Mouse (Mus musculus): ENCODE data around the gene Rtbdn. TPM values are rescaled to one million over a fixed set of nuclear protein-coding genes. Genes with fewer than 3 reads are reported as not detected.
A peak's percentile ranks its signal among the peaks of the same experiment; 100 is the strongest.
"Not testable (repeated sequence)": the region's sequence is repeated elsewhere in the genome, so short reads cannot be mapped to it uniquely, and the experiment has no call there.

Gene Rtbdn
- total RNA-seq (2021), result 1 to 10 TPM in 1 of 2 experiments, under 1 TPM in 1; 0.87 to 1.1 TPM
- long read RNA-seq, partial matches to known transcripts, result 0 of 1 reads
- long read RNA-seq, other reads (novel, unspliced or antisense), result 1 of 1 reads

DNA sequence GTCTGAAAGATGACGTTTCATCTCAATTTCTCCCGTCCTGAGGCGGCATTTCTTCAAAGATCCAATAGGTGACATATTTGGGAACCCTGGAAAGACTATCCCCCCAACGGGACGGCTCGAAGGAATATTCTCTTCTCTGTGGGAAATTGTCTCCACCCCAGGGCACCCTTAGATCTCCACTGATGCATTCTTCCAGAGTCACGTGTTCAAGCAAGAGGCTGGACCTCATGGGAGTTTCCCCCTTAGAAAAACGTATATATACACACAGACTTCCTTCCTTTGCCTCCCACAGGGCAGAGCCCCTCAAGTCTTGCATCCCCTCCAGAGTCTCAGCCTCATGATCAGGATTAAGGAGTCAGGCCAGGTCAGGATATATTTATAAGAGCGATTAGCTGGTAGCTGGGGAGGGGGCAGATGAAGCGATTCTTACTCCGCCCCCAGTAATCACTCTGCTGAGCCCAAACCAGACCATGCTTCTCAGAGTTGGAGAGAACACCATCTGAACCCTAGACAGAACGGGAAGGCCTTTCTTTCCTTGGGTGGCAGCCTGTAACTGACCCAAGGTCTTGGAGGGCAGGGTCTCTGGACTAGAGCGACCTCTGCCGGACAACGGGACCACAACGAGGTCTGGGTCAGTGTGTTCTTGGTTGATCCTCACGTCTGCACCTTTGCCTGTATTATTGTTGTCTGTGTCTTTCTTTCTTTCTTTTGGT lies at the start of gene Rtbdn:
TSS of gene Rtbdn (plus strand) at position 464 of the 713 bp plus-strand sequence.
- no peak for DNase-seq (ENCODE audit: low spot score in 2 of 2)

DNA sequence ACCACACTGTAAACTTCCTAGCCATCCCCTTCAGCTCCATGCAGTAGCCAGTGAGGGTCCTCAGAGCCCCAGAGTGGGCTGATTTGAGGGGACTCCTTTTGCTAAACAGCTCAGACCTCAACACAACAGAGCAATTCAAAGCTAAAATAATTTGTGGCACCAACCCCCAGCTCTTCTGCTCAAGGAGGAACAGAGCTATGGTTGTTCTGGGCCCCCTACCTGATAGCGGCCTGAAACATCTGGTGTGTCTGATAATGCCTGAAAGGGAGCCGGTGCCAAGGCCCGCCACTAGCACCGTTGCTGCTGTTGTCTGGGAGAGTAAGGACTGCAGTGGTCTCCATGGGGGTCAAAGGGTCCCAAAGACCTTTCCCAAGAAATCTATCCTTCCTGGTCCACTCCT lies 45.7 kb upstream of the Rtbdn start:
- DNase-seq (ENCODE audit: low spot score in 2 of 2), result no peak

DNA sequence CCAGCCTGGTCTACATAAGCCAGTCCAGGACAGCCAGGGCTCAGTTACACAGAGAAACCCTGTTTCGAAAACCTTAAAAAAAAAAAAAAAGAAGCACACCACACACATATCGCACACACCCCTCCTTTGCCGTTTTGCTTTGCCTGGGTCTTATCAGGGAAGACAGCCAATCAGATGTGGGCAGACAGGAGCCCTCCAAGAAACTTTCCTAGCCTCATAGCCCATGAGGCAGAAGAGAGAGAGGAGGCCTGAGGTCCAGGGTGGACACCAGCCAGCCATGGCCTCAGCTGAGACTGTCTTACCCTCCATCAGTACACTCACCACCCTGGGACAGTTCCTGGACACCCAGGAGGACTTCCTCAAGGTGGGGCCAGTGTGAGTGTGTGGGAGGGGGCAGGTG lies 45.0 kb upstream of the Rtbdn start, which contains the start of gene Klf1:
TSS of gene Klf1 (plus strand) at position 177 of the 400 bp plus-strand sequence.
- no peak for DNase-seq (ENCODE audit: low spot score in 2 of 2)

DNA sequence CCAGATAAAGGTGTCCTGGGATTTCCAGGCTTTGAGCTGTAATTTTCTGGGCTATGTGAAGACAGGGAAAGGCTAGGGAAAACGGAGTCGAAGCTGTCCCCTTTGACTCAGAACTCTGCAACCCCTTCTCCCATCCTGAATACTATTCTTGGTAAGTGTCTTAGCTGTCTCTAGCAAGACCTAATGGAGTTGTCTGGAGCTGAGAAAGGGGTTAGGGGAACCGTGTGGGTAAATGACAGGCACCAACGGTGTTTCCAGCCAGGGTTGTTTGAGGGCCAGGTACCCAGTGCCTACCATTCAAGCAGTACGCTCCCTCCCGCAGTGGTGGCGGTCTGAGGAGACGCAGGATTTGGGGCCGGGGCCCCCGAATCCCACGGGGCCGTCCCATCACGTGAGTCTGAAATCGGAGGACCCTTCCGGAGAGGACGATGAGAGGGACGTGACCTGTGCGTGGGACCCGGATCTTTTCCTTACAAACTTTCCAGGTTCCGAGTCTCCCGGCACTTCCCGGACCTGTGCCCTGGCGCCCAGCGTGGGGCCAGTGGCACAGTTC lies 44.3 kb upstream of the Rtbdn start:
- DNase-seq (ENCODE audit: low spot score in 2 of 2), result no peak

DNA sequence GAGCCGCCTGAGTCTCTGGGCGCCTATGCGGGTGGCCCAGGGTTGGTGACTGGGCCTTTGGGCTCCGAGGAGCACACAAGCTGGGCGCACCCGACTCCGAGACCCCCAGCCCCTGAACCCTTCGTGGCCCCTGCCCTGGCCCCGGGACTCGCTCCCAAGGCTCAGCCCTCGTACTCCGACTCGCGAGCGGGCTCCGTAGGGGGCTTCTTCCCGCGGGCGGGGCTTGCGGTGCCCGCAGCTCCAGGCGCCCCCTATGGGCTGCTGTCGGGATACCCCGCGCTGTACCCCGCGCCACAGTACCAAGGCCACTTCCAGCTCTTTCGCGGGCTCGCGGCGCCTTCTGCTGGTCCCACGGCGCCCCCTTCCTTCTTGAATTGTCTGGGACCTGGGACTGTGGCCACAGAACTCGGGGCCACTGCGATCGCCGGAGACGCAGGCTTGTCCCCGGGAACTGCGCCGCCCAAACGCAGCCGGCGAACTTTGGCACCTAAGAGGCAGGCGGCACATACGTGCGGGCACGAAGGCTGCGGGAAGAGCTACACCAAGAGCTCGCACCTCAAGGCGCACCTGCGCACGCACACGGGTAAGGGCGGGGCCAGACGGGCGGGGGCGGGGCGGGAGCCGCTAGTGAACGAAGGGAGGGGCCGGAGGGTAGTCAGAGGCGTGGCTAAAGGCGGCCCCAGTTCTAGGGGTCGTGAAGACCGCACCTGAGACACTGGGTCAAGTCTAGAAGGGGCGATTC lies 43.7 kb upstream of the Rtbdn start:
- peak; percentile 85 to 95 for DNase-seq (ENCODE audit: low spot score in 2 of 2)

DNA sequence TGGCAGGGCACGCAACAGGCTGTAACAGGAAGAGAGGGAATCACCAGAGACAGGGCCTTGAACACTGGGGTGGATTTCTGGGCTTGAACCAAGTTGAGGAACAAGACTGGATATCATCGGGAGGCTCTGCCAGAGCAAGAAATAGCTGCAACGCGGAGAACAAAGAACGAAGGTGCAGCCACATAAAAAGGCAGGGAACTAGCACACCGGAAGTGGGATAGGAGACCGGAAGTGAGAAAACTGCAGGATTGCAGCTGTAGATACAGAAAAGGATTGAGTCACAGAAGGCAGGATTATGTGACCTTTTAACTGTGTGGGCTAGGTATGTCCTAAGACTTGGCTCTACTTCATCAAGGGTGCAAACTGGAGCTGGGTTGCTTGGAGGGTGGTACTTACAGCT lies 42.4 kb upstream of the Rtbdn start:
- DNase-seq (ENCODE audit: low spot score in 2 of 2), result no peak

DNA sequence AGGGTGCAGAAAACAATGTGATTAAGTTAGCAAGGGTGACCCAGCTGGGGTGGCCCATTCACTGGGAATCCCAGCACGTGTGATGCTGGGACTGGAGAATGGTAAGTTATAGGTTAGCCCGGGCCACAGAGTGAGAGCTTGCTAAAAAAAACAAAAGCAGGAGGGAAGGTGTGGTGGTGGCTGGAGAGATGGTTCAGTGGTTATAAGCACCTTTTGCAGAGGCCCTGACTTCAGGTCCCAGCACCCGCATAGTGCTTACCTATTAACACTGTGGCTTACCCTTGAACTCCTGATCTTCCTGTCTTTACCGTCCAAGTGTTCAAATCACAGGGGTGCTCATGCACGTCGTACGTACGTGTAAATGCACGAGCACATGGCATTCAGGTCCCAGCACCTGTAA lies 39.8 kb upstream of the Rtbdn start:
- no peak for DNase-seq (ENCODE audit: low spot score in 2 of 2)

DNA sequence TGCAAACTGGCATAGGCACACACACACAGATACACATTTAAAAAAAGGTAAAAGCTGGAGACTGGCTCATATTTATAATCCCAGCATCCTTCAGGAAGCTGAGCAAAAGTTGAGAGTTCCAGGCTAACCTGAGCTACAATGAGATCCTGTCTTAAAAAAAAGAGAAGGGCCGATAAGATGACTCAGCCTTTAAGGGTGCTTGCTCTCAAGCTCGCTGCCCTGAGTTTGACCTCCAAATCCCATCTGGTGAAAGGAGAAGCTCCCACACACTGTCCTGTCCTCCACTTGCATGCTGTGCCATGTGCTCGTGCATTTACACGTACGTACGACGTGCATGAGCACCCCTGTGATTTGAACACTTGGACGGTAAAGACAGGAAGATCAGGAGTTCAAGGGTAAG lies 39.3 kb upstream of the Rtbdn start:
- DNase-seq (ENCODE audit: low spot score in 2 of 2), result no peak

DNA sequence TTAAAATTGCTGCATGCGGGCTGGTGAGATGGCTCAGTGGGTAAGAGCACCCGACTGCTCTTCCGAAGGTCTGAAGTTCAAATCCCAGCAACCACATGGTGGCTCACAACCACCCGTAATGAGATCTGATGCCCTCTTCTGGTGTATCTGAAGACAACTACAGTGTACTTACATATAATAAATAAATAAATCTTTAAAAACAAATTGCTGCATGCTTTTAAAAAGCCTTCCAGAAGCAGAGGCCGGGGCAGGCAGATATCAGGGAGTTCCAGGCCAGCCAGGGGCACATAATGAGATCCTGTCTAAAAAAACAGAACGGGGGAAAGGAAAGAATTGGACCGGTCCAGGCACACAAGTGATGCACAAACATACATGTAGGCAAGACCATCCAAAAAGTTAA lies 38.8 kb upstream of the Rtbdn start:
- DNase-seq (ENCODE audit: low spot score in 2 of 2), result not testable (repeated sequence)

DNA sequence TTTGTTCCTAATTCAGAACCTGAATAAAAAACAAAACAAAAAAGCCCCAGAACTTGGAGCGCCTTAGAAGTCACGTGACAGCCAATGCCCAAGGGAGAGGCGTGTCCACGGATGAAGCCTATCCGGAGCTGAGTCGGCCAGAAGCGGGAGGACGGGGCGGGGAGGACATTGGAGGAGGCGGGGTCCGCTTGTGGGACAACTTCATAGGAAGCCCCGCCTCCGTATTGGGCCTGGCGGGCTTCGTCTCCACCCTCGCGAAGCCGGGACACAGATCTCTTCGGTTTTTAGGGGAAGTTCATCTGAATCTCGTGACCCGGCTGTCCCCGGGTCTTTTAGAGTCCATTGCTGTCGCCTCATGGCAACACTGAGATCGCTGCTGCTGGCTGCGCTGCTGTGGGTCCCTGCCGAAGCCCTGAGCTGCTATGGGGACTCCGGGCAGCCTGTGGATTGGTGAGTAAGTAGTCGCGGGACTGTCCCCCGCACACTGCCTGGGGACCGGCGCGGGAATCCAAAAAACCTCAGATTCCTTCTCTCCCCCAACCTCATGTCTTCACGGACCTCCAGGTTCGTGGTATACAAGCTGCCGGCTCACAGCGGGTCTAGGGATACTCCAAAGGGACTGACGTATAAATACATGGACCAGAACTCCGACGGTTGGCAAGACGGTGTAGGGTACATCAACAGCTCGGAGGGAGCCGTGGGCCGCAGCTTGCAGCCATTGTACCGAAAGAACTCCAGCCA lies 38.2 kb upstream of the Rtbdn start, which contains the start of gene Dnase2a:
TSS of gene Dnase2a (plus strand) at position 140 of the 741 bp plus-strand sequence.
- DNase-seq (ENCODE audit: low spot score in 2 of 2), result peak; percentile 66 to 82

DNA sequence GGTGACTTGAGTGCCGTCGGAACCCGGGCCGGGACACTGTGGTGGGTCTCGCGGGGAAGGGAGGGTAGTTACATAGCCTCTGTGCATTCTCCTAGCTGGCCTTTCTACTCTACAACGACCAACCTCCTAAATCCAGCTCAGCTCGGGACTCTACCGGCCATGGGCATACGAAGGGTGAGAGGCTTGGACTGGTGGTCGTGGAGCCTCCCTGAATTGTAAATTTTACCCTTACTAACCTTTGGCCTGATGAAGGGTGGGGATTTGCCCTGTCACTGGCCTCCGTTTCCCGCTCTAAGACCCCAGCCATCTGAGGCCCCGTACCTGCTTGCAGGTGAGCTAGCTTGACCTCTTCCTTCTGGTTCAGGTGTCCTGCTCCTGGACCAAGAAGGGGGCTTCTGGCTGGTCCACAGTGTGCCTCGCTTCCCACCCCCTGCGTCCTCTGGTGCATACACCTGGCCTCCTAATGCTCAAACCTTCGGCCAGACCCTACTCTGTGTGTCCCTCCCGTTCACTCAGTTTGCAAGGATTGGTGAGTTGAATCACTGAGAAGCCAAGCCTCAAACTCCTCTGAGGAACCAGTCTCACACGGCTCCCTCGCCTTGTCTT lies 37.5 kb upstream of the Rtbdn start:
- no peak for DNase-seq (ENCODE audit: low spot score in 2 of 2)

DNA sequence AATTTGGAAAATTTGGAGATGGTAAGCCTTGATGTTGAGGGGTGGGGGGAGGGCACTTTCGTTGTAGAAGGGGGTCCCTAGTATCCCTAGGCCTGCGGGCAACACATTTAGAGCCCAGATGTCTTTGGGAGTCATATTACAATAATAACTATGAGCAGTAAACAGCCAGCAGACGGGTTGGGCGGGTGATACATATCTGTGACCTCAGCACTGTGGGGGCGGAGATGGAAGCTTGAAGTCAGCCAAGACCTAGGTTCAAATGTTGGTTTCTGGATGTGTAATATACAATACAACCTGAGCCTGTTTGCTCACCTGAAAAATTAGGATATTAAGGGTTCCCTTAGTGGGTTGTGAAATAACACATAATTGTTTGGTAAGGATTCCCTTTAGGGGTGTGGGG lies 36.8 kb upstream of the Rtbdn start:
- no peak for DNase-seq (ENCODE audit: low spot score in 2 of 2)

DNA sequence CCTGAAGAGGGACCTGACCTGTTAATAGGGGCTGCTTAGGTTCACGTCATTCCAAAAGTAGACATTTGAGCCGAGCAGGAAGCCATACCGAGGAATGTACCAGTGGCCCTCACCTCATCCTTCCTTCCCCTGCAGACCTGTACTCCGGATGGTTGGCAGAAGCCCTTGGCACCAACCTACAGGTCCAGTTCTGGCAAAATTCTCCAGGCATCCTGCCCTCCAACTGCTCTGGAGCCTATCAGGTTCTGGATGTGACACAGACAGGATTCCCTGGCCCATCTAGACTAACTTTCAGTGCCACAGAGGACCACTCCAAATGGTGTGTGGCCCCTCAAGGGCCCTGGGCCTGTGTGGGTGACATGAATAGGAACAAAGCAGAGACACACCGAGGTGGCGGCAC lies 36.2 kb upstream of the Rtbdn start:
- DNase-seq (ENCODE audit: low spot score in 2 of 2), result no peak

DNA sequence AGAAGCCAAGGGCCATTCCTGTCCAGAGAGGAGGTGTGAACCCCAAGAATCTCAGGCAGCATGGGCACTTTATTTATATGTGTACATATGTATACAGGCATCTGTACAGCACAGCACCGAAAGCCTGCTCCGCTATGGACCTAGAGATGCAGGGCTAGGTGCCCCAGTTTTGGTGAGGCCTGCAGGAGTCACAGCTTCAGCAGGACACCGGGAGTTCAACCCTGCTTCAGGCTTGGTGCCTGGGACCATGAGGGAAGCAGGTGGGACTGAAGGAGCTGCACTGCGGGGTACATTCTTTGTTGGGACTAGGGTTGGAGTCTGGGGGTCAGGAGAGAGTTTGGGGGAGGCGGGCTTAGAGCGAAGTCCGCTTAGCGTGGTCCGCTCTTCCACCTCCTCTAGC lies 34.9 kb upstream of the Rtbdn start:
- DNase-seq (ENCODE audit: low spot score in 2 of 2), result no peak

DNA sequence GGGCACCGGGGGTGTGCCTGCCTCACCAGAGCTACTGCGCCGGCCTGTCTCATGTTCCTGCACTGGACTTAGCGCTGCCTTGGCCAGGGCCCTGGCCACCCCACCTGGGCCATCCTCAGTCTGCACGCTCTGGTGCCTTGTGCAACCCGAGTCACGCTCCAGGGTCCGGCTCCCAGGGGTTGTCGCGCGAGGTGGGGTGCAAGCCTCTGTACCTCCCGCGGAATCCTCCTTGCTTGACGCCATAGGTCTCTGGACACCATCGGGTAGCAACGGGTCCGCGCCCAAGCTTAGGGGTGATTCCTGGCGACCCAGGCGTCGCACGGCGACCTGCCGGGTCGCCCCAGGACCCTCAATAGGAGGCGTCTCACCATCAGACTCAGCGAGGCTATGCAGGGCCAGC lies 34.4 kb upstream of the Rtbdn start:
- DNase-seq (ENCODE audit: low spot score in 2 of 2), result no peak

DNA sequence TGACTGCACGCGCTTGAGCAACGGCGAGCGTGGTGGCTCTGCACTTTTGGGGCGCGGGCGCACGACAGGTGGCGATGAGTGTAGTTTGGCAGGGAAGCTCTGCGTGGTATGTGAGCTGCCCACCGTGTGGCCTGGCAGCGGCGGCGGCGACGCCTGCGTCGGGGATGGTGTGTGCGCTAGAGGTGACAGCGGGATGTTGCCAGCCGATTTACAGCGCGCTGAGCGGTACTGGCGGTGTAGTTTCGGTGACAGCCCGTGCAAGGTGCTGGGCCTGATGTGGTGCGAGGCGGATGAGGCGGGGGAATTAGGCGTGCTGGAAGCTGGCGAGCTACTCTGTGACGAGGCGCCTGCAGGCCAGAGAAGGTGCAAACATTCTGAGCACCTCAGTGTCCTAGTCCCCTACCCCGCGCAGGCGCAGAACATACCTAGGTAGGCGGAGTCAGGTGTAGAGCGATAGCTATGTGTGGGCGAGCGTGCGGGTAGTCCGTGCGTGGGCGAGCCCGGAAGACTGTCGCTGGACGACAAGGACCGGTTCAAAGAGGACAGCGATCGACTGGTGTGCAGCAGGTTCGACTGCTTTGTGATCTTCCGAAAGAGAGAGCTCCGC lies 33.8 kb upstream of the Rtbdn start:
- DNase-seq (ENCODE audit: low spot score in 2 of 2), result peak in 1 of 2 experiments; percentile 73

DNA sequence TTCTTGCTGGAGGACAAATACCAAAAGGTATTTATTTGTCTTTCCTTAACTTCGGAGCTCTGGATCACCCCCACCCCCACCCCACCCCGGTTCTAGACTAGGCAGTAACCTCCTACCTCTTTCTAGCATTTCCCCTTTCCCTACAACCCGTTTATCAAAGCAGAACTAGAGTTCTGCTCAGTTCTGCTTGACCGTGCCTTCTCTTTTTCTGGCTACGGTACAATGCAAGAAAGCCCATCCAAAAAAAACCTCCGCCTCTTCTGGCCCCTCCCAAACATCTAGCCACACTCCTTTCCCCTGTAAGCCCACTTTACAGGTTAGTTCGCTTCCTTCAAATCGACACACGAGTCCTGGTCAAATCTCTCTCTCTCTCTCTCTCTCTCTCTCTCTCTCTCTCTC lies 33.3 kb upstream of the Rtbdn start:
- DNase-seq (ENCODE audit: low spot score in 2 of 2), result no peak

DNA sequence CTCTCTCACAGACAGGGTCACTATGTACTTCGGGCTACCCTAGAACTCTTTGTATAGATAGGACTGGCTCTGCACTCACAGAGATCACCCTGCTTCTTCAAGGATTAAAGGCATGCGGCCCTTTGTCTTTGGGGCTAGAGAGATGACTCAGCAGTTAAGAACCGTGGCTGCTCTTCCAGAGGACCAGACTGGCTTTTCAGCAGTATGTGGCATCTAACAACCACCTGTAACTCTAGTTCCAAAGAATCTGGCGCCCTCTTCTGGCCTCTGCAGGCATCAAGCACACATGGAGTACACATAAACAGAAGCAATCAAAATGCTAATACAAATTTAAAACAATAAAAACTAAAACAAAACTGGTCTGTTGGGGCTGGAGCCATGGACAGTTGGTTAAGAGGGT lies 32.8 kb upstream of the Rtbdn start:
- no peak for DNase-seq (ENCODE audit: low spot score in 2 of 2)

DNA sequence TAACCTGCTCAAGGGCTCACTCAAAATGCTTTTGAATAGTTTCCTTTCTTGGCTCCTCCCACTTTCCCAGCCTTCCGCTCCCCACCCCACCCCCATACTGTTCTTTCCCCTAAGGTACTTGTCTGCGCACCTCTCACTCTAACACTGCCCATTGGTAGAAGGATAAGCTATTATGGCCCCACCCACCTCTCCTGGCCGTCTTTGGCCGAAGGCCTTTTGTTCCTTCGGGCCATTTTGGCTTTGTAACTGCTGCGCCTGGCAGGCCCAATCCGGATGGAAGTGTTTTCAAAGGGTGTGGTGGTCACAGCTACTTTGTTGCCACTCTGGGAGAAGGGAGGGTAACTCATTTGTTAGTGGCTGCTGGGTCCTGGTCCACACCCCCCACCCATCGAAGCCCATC lies 31.5 kb upstream of the Rtbdn start:
- no peak for DNase-seq (ENCODE audit: low spot score in 2 of 2)

DNA sequence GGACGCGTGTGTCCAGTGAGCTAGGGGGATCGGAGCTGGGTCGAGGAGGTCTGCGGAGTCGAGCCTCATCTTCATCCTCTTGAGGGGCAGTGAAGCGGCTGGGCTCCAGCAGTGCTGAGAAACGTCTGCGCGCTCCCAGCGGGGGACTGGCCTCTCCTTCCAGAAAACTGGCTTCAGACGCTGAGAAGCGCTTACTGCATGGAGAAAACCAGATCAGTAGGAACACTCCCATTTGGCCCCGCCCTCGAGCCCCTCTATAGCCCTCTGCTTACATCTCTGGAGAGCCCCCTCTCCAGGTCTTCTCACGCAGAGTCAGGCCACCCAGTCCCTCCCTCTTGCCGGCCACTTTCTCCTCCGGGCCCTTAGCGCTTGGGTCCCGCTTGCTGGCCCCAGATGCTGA lies 29.0 kb upstream of the Rtbdn start:
- no peak for DNase-seq (ENCODE audit: low spot score in 2 of 2)

DNA sequence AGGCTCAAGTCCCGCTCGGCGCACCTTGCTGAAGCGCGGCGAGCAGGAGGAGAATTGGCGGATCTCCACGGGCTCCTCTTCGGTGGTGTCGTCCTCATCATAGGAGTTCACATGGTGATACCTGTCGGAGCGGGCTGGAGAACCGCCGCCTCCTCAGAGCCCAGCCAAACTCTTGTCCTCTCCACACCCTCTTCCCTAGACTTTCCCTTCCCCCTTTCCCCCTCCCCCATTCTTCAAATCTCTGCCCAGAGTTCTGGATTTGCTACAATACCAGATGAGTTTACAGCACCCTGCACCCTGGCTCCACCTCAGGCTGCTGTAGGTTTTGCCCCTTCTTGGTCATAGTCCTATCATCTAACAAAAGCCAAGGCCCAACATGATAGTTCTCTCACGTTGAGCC lies 28.1 kb upstream of the Rtbdn start:
- DNase-seq (ENCODE audit: low spot score in 2 of 2), result no peak
